Mouse (Mus musculus): ENCODE measurements around the gene Spdye4a. TPM values are rescaled to one million over a fixed set of nuclear protein-coding genes. Genes with fewer than 3 reads are reported as not detected.
A peak's percentile ranks its signal among the peaks of the same experiment; 100 is the strongest.

Gene Spdye4a
- polyA plus RNA-seq (2015; fragmentation: Nextera tagmentation; extraction: Ambion mirVana) = not detected in 2 replicates

DNA sequence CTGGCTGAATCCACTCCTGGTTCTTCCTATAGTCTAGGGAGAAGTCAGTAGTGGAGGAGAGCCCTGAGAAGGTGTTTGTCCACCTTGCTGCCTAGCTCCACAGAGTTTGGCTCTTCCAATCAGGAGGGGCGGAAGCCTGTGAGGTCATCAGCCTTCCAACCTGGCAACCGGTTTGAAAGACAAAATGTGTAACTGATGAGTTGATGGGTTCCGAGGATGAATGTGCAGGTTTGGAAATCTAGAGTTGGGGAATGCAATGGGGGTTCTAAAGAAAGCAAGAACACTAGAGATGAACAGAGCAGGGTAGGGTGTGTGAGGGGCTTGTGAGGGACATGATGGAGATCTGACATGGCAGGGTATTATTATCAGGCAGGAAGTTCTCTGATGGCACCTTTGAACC is at the start of gene Spdye4a:
Gene Spdye4a, minus strand, starts transcription at position 101 of the 400 bp plus-strand sequence.
- Histone ChIP-seq H3K27ac (no peak within 1 kb of the TSS), H3K9ac (no peak within 1 kb of the TSS), H3K4me1 (no peaks in the 10 kb centered on the region), H3K4me2 (no peak within 1 kb of the TSS), H3K36me3 (no peaks in the 10 kb centered on the region), H3K27me3 (no peaks in the 10 kb centered on the region), H3K4me3 (no peak within 1 kb of the TSS), H3K9me3 (no peaks in the 10 kb centered on the region)
- no peak for ATAC-seq (ENCODE audit: borderline replicate concordance, extremely low read depth, low FRiP score, low TSS enrichment)
- 79% methylated on average over 3 of the region's 3 CpGs for WGBS

DNA sequence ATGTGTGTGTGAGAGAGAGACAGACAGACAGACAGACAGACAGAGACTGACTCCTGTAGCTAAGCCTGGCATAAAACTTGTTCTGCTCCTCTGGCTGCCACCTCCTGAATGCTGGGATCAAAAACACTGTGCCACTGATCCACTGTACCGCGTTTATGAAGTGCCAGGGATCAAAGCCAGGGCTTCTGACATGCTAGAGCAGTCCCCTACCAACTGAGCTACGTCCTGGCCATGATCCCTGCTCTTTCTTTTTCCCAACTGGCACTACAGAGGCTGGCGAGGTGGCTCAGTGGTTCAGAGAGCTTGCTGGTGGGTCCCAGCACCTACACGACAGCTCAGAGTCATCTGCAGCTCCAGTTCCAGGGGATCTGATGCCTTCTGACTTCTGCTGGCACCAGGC is 49.1 kb upstream of the Spdye4a start:
- Histone ChIP-seq H3K4me2 (no peak overlapping the region), H3K27ac (no peak overlapping the region), H3K27me3 (peaks cover 24% of the 10 kb centered on the region; the same call in 1 of the 2 replicates), H3K4me3 (no peak overlapping the region), H3K9me3 (no peaks in the 10 kb centered on the region), H3K4me1 (0 out of 2 replicates have a peak, but pooled peaks cover under 1% of the 10 kb centered on the region), H3K36me3 (no peaks in the 10 kb centered on the region), H3K9ac (no peak overlapping the region)
- WGBS = 46% methylated on average over 5 of the region's 5 CpGs
- no peak for ATAC-seq (ENCODE audit: borderline replicate concordance, extremely low read depth, low FRiP score, low TSS enrichment)

DNA sequence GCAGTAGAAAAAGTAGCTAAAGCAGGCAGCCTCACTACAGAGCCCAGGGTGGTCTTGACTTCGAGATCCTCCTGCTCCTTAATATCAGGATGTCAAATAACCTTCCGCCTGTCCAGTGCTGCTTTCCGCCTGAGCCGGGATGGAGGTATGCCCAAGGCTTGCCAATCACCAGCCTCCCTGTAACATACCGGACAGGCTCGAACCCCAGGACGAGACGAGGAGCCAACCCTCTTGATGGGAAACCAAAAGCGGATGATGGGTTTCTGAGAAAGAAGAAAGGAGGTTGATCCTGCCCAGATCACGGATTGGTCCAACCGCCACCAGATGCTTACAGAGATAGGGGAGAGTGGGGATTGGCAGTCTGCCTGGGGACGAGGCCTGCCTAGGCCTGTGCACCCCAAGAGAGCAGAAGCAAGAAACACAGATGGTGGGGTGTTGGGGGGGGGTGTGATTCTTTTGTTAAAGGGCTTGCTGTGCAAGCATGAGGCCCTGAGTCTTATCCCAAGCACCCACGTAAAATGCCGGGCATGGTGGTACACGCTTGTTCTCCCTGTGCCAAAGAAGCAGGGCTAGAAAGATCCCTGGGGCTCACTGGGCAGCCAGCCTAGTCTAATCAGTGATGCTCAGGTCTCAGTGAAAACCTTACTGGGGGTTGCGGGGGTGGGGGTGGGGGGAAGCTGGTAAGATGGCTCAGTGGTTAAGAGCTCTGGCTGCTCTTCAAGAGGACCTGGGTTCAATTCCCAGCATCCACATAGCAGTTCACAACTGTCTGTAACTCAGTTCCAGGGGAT is 46.0 kb upstream of the Spdye4a start:
- H3K27me3 ChIP-seq = peaks cover 18% of the 10 kb centered on the region; the same call in 1 of the 2 replicates
- H3K9me3 ChIP-seq = no peaks in the 10 kb centered on the region
- no peak overlapping the region for H3K9ac ChIP-seq
- no peak overlapping the region for H3K4me3 ChIP-seq
- peaks cover 12% of the 10 kb centered on the region; the same call in 1 of the 2 replicates for H3K4me1 ChIP-seq
- no peak overlapping the region for H3K4me2 ChIP-seq
- WGBS = 87% methylated on average over 16 of the region's 16 CpGs
- H3K36me3 ChIP-seq = no peaks in the 10 kb centered on the region
- H3K27ac ChIP-seq = no peak overlapping the region
- no peak for ATAC-seq (ENCODE audit: borderline replicate concordance, extremely low read depth, low FRiP score, low TSS enrichment)

DNA sequence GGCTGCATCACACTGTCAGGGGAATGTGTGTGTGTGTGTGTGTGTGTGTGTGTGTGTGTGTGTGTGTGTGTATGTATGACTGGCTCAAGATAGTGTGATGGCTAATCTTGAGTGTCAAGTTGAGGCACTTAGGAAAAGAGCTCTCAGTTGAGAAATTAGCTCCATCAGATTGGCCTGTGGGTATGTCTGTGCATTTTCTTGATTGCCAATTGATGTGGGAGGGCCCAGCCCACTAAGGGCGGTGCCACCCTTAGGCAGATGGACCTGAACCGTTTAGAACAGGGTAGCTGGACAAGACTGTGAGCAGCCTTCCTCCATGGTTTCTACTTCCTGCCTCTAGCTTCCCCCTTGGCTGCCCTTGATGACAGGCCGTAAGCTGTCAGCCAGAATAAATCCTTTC is 45.4 kb upstream of the Spdye4a start:
- no peak overlapping the region for H3K9ac ChIP-seq
- ATAC-seq (ENCODE audit: borderline replicate concordance, extremely low read depth, low FRiP score, low TSS enrichment) = no peak
- H3K4me3 ChIP-seq = no peak overlapping the region
- no peaks in the 10 kb centered on the region for H3K9me3 ChIP-seq
- peaks cover 12% of the 10 kb centered on the region; the same call in 1 of the 2 replicates for H3K4me1 ChIP-seq
- no peak overlapping the region for H3K4me2 ChIP-seq
- H3K27me3 ChIP-seq = peaks cover 13% of the 10 kb centered on the region; the same call in 1 of the 2 replicates
- H3K27ac ChIP-seq = no peak overlapping the region
- no peaks in the 10 kb centered on the region for H3K36me3 ChIP-seq
- 61% methylated on average over 3 of the region's 3 CpGs for WGBS

DNA sequence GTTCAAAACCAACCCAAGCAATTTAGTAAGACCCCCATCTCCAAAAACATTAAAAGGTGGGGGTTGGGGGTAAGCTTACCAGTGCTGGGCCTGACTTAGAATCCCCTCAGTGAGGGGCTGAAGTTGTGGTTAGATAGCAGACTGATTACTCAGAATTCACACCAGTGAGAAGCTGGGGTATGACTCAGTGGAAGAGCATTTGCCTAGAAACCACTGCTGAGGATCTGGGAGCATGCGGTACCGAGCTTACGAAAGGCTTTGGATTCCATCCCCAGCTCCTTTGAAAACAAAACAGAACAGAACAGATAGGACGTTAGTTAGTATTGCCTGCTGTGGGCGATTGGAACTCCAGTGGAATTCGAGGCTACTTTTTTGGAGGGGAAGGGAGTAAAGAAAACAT is 45.0 kb upstream of the Spdye4a start:
- H3K36me3 ChIP-seq = no peaks in the 10 kb centered on the region
- H3K4me3 ChIP-seq = no peak overlapping the region
- no peak for ATAC-seq (ENCODE audit: borderline replicate concordance, extremely low read depth, low FRiP score, low TSS enrichment)
- H3K9me3 ChIP-seq = no peaks in the 10 kb centered on the region
- WGBS = 85% methylated on average over 6 of the region's 6 CpGs
- peaks cover 12% of the 10 kb centered on the region; the same call in 1 of the 2 replicates for H3K4me1 ChIP-seq
- no peak overlapping the region for H3K9ac ChIP-seq
- H3K27me3 ChIP-seq = peaks cover 13% of the 10 kb centered on the region; the same call in 1 of the 2 replicates
- no peak overlapping the region for H3K27ac ChIP-seq
- no peak overlapping the region for H3K4me2 ChIP-seq

DNA sequence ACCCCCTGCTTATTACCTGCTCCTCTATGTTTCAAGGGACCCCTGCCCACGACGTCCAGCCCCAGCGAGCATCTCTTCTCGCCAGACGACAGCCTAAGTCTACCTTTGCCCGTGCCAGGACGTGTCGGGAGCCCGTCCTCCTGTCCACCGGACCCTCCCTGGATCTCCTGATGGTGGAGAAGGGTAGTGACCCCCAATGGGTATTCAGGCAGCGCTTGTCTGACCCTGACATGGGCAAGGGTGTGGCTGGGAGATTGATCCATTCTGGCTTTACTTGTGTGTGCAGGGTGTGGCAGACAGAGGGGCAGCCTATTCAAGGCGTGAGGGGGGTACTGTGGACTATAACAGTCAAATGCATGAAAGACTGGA is 43.4 kb upstream of the Spdye4a start:
- Histone ChIP-seq H3K4me2 (peak overlapping the region; percentile 90), H3K4me1 (peaks cover 12% of the 10 kb centered on the region; the same call in 1 of the 2 replicates), H3K9ac (peak overlapping the region; percentile 86), H3K27me3 (no peaks in the 10 kb centered on the region), H3K4me3 (peak overlapping the region; percentile 91), H3K36me3 (no peaks in the 10 kb centered on the region), H3K27ac (no peak overlapping the region), H3K9me3 (no peaks in the 10 kb centered on the region)
- 3% methylated on average over 12 of the region's 12 CpGs for WGBS
- ATAC-seq (ENCODE audit: borderline replicate concordance, extremely low read depth, low FRiP score, low TSS enrichment) = 0 out of 2 replicates have a peak, but pooled peaks have one; percentile 4

DNA sequence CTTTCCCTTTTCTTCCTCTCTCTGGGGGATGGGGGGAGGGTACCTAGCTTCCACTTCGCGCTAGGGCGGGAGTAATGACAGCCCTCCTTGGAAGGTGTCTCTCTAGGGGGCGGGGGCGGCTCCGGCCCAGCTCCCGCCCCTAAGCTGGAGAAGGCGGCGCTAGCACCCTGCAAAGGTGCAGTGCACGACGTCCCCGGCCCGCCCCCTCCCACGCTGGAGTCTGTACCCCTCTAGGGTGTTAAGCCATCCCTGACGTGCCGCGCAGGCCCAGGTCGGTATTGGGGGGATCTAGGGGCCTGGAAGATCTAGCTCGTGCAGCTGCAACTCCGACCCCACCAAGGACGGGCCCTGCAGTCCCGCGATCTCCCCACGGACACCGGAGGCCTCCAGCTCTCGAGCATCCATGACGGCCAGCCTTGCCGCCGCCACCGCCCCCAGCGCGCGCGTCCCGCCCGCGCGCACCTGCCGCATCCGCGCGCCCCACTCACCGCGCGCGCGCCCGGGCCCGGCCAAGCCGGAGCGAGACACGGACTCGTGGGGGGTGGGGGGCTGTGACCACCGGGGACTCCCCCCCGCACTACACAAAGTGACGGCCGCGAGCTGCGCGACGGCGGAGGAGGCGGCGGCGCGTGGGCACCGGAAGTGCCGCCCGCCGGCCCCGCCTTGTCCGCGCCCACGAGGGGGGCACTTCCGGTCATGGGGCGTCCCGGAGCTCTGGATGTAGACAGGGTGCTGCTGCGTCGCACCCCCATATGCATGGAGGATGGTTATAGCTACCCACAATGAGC is 42.9 kb upstream of the Spdye4a start, which contains the start of gene Zfp316:
Gene Zfp316, minus strand, starts transcription at position 660 of the 788 bp plus-strand sequence.
- Histone ChIP-seq H3K36me3 (no peaks in the 10 kb centered on the region), H3K4me2 (peak within 1 kb of the TSS; percentile 90), H3K9me3 (no peaks in the 10 kb centered on the region), H3K4me3 (peak within 1 kb of the TSS; percentile 91), H3K4me1 (peaks cover 12% of the 10 kb centered on the region; the same call in 1 of the 2 replicates), H3K9ac (peak within 1 kb of the TSS; percentile 86), H3K27me3 (no peaks in the 10 kb centered on the region), H3K27ac (peak within 1 kb of the TSS; percentile 39; the same call in 1 of the 2 replicates)
- WGBS = under 1% methylated on average over 79 of the region's 79 CpGs
- ATAC-seq (ENCODE audit: borderline replicate concordance, extremely low read depth, low FRiP score, low TSS enrichment) = peak; percentile 80

DNA sequence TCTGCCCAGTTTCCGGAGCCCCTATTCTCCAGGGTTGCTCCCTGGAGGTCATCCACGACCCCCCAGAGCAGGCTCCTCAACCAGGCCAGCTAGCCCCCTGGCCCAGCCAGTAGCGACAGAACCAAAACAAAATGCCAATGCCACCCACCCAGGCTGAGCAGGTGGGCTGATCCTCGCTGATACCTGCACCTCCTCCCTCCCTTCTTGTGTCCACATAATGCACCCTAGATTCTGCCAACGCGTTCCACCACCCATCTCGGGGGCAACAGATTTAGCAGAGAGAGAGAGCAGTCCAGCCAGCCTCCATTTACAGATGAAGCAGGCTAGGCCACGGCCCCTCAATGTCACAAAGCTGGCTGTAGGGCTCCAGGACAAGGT is 42.3 kb upstream of the Spdye4a start:
- Histone ChIP-seq H3K27me3 (no peaks in the 10 kb centered on the region), H3K9me3 (no peaks in the 10 kb centered on the region), H3K4me3 (peak overlapping the region; percentile 91), H3K4me1 (peaks cover 12% of the 10 kb centered on the region; the same call in 1 of the 2 replicates), H3K9ac (peak overlapping the region; percentile 86), H3K36me3 (0 out of 2 replicates have a peak, but pooled peaks cover under 1% of the 10 kb centered on the region), H3K27ac (no peak overlapping the region; the same call in 1 of the 2 replicates), H3K4me2 (peak overlapping the region; percentile 90)
- 25% methylated on average over 8 of the region's 8 CpGs for WGBS
- ATAC-seq (ENCODE audit: borderline replicate concordance, extremely low read depth, low FRiP score, low TSS enrichment) = no peak

DNA sequence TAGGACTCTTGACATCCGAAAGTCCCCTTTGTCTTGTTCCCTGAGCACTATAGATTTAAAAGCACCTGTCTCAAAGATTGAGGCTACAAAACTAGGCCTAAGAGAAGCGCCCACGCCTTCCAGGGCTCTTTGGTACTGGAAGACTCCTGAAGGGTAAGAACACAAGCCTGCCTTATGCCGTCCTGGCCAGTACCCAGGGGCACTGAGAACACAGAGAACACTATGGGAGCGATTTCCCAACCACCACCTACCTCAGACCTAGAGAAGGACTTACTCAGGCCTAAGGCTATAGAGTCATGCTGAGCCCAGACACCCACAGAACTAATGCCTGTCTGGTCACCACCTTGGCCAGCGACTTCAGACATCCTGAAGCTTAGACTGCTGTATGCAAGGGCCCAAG is 40.1 kb upstream of the Spdye4a start:
- Histone ChIP-seq H3K27me3 (no peaks in the 10 kb centered on the region), H3K4me3 (no peak overlapping the region), H3K9ac (no peak overlapping the region), H3K27ac (no peak overlapping the region), H3K9me3 (no peaks in the 10 kb centered on the region), H3K4me1 (peaks cover 12% of the 10 kb centered on the region; the same call in 1 of the 2 replicates), H3K36me3 (peaks cover 14% of the 10 kb centered on the region; the same call in 1 of the 2 replicates), H3K4me2 (no peak overlapping the region)
- no peak for ATAC-seq (ENCODE audit: borderline replicate concordance, extremely low read depth, low FRiP score, low TSS enrichment)
- 81% methylated on average over 6 of the region's 6 CpGs for WGBS

DNA sequence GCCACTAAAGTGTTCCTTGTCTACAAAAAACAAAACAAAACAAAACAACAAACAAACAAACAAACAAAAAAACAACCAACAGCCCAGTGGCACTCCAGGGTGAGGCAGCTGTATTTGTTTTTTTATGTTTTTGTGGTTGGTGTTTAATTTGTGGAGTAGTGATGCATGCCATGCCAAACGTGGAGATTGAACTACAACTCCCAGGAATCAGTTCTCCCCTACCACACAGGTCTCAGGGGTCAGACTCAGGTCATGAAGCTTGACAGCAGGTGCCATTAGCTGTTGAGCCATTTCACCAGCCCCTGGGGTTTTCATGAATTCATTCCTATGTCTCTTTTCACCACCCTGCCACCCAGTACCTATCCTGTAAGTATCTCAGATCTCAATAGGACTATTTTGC is 38.7 kb upstream of the Spdye4a start:
- H3K4me1 ChIP-seq = peaks cover 8% of the 10 kb centered on the region; the same call in 1 of the 2 replicates
- H3K27me3 ChIP-seq = no peaks in the 10 kb centered on the region
- H3K4me2 ChIP-seq = no peak overlapping the region
- no peaks in the 10 kb centered on the region for H3K9me3 ChIP-seq
- no peak overlapping the region for H3K27ac ChIP-seq
- H3K4me3 ChIP-seq = no peak overlapping the region
- H3K36me3 ChIP-seq = peaks cover 14% of the 10 kb centered on the region; the same call in 1 of the 2 replicates
- H3K9ac ChIP-seq = no peak overlapping the region
- WGBS = 26% methylated on average over 1 of the region's 1 CpGs
- ATAC-seq (ENCODE audit: borderline replicate concordance, extremely low read depth, low FRiP score, low TSS enrichment) = no peak

DNA sequence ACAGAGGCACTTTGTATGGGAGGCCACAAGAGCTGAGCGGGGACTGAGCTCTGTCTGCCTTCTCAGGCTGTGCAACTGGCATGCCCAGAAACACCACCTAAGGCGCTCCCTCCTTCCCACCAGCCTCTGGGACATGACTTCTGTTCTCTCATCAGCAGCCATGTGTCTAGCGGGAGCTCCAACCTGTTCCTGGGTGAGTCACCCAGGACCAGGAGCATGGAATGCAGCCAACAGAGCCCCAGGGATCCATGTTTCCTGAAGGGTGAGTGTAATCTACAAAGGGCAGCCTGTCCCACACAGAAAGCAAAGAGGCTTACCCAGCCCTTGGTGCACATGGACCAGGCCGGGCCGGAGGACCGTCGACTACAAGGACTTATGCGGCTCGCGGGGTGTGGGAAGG is 38.0 kb upstream of the Spdye4a start:
- peaks cover 6% of the 10 kb centered on the region; the same call in 1 of the 2 replicates for H3K4me1 ChIP-seq
- H3K27ac ChIP-seq = no peak overlapping the region
- H3K27me3 ChIP-seq = no peaks in the 10 kb centered on the region
- H3K4me3 ChIP-seq = no peak overlapping the region
- H3K9me3 ChIP-seq = no peaks in the 10 kb centered on the region
- H3K4me2 ChIP-seq = no peak overlapping the region
- ATAC-seq (ENCODE audit: borderline replicate concordance, extremely low read depth, low FRiP score, low TSS enrichment) = no peak
- peaks cover 14% of the 10 kb centered on the region; the same call in 1 of the 2 replicates for H3K36me3 ChIP-seq
- H3K9ac ChIP-seq = no peak overlapping the region
- WGBS = 83% methylated on average over 10 of the region's 10 CpGs

Measured in lung, embryonic 15.5 days (tissue).